Mouse (Mus musculus): ENCODE data around the gene Wrap73.

DNA sequence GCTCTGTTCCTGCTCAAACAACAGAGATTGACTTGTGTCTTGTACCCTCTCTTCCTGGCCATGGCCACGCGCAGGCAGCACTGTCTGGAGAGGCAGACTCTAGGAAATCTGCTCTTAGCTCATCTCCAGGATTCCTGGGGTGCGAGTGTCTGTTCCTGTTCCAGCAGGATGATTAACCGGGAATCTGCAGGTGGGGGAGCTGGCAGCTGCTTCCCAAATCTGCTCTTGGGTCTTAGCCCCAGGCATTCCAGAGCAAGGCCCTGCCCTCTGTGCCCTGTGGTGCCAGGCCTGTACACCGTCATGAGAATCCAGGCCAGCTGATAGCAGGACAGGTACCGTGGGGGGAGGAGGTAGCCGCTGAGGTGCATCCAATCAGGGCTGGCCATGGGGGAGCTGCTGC lies 62.4 kb downstream of the Wrap73 start:
- TF ChIP-seq POLR2A (IDR thresholded peaks at IDR 0.05; ENCODE audit: insufficient read depth, low read depth, low read length) (no peak), CTCF (IDR thresholded peaks at IDR 0.05; ENCODE audit: insufficient read depth, low read depth, low read length) (no peak)

Measured in olfactory bulb, adult 2 months (tissue).